Mouse (Mus musculus) myocyte (in vitro differentiated cells): ENCODE results near the gene Pdgfra. TPM values are rescaled to one million over a fixed set of nuclear protein-coding genes. Genes with fewer than 3 reads are reported as not detected.

Experiments
- H3K27me3 ChIP-seq: one replicate; pipeline ENCODE4 v1.6.1; 2011; ENCODE audit not compliant: control insufficient read depth, insufficient read depth, insufficient read length
- H3K36me3 ChIP-seq: one replicate; pipeline ENCODE4 v1.6.1; 2011; ENCODE audit not compliant: control insufficient read depth, insufficient read depth
- H3K4me2 ChIP-seq: one replicate; pipeline ENCODE4 v1.6.1; 2011; ENCODE audit warnings: low read depth, control low read depth
- H3K4me3 ChIP-seq: one replicate; pipeline ENCODE4 v1.5.1; 2011; ENCODE audit warnings: mild to moderate bottlenecking, control low read depth, moderate library complexity
- H3K79me2 ChIP-seq: one replicate; pipeline ENCODE4 v1.6.1; 2011; ENCODE audit not compliant: control insufficient read depth, insufficient read depth
- H3ac ChIP-seq: one replicate; pipeline ENCODE4 v1.6.1; 2011; ENCODE audit not compliant: control insufficient read depth, insufficient read length
- CEBPB ChIP-seq: IDR thresholded peaks from 2 replicates; pipeline ENCODE4 v1.6.1; 2011; ENCODE audit warnings: mild to moderate bottlenecking, moderate library complexity; ENCODE audit not compliant: poor library complexity, insufficient read depth, severe bottlenecking
- E2F4 ChIP-seq: IDR thresholded peaks from one replicate; pipeline ENCODE4 v1.6.1; 2011; ENCODE audit warnings: mild to moderate bottlenecking, control low read depth, moderate library complexity; ENCODE audit not compliant: insufficient read depth
- MAX ChIP-seq: IDR thresholded peaks from one replicate; pipeline ENCODE4 v1.6.1; 2011; ENCODE audit warnings: low read depth, mild to moderate bottlenecking, control low read depth
- MYOD1 ChIP-seq, 3 experiments: IDR thresholded peaks; one replicate each; pipeline ENCODE4 v1.6.1; 2011; ENCODE audit warnings: control low read depth in 2 of 3, low read depth in 2 of 3, mild to moderate bottlenecking in 2 of 3, moderate library complexity in 1 of 3; ENCODE audit not compliant: insufficient read length in 2 of 3, control insufficient read depth in 1 of 3
- MYOG ChIP-seq, 3 experiments: IDR thresholded peaks; one replicate each; pipeline ENCODE4 v1.6.1; 2011; ENCODE audit warnings: control low read depth in 2 of 3, low read depth in 2 of 3, mild to moderate bottlenecking in 2 of 3; ENCODE audit not compliant: insufficient read length in 2 of 3, control insufficient read depth in 1 of 3, insufficient read depth in 1 of 3
- POLR2A ChIP-seq: IDR thresholded peaks from one replicate; pipeline ENCODE4 v1.6.1; 2011; ENCODE audit warnings: low read depth, mild to moderate bottlenecking, control low read depth, moderate library complexity; ENCODE audit not compliant: insufficient read length
- POLR2AphosphoS2 ChIP-seq: IDR thresholded peaks from one replicate; pipeline ENCODE4 v1.6.1; 2011; ENCODE audit warnings: low read depth, control low read depth; ENCODE audit not compliant: insufficient read length
- REST ChIP-seq: IDR thresholded peaks from one replicate; pipeline ENCODE4 v1.6.1; 2011; ENCODE audit warnings: mild to moderate bottlenecking, control low read depth, moderate library complexity; ENCODE audit not compliant: insufficient read depth, insufficient read length
- SRF ChIP-seq: IDR thresholded peaks from one replicate; pipeline ENCODE4 v1.6.1; 2011; ENCODE audit warnings: low read depth; ENCODE audit not compliant: control insufficient read depth, insufficient read length
- TCF12 ChIP-seq: IDR thresholded peaks from one replicate; pipeline ENCODE4 v1.6.1; 2011; ENCODE audit warnings: mild to moderate bottlenecking, control low read depth; ENCODE audit not compliant: poor library complexity, insufficient read depth, severe bottlenecking
- TCF3 ChIP-seq: IDR thresholded peaks from one replicate; pipeline ENCODE4 v1.6.1; 2011; ENCODE audit warnings: low read depth, control low read depth; ENCODE audit not compliant: insufficient read length
- USF1 ChIP-seq: IDR thresholded peaks from one replicate; pipeline ENCODE4 v1.6.1; 2011; ENCODE audit warnings: low read depth, mild to moderate bottlenecking, control low read depth, moderate library complexity
- polyA plus RNA-seq: library from polyadenylated mRNA; unstranded; fragments of >200 nt; fragmentation: generic; extraction: Trizol; gene quantifications from one replicate; pipeline ENCODE4 v1.2.1, GENCODE M21; 2012; ENCODE audit warnings: missing spikeins

The Pdgfra gene
- polyA plus RNA-seq, 1 experiment = 1.1 TPM

GRCm38 (mm10) chr5:75157038-75157437, 4.9 kb downstream of the Pdgfra start:
- no peak overlapping the region for H3ac ChIP-seq
- H3K27me3 ChIP-seq = no peaks in the 10 kb centered on the region
- peak overlapping the region; percentile 99 for H3K4me2 ChIP-seq
- H3K79me2 ChIP-seq = no peaks in the 10 kb centered on the region
- H3K4me3 ChIP-seq = peak overlapping the region; percentile 41
- TF ChIP-seq MAX (no peak), POLR2AphosphoS2 (no peak), CEBPB (no peak), SRF (no peak), MYOD1 (IDR thresholded peaks at IDR 0.05; ENCODE audit: control insufficient read depth in 1 of 3, insufficient read length in 2 of 3, low read depth in 2 of 3) (no peak), USF1 (no peak), REST (no peak)
- H3K36me3 ChIP-seq = no peaks in the 10 kb centered on the region

GRCm38 (mm10) chr5:75160530-75161170, 8.6 kb downstream of the Pdgfra start:
- H3K79me2 ChIP-seq = no peaks in the 10 kb centered on the region
- no peaks in the 10 kb centered on the region for H3K27me3 ChIP-seq
- no peak overlapping the region for H3K4me2 ChIP-seq
- H3K36me3 ChIP-seq = no peaks in the 10 kb centered on the region
- no peak overlapping the region for H3ac ChIP-seq
- H3K4me3 ChIP-seq = no peak overlapping the region
- TF ChIP-seq MYOG (IDR thresholded peaks at IDR 0.05; ENCODE audit: control insufficient read depth in 1 of 3, insufficient read depth in 1 of 3, insufficient read length in 2 of 3, low read depth in 2 of 3) (no peak), POLR2A (no peak), USF1 (no peak), MAX (no peak), POLR2AphosphoS2 (no peak), REST (no peak), TCF12 (no peak), E2F4 (no peak), TCF3 (no peak), CEBPB (no peak), SRF (no peak), MYOD1 (IDR thresholded peaks at IDR 0.05; ENCODE audit: control insufficient read depth in 1 of 3, insufficient read length in 2 of 3, low read depth in 2 of 3) (no peak)

- Histone ChIP-seq H3K4me3 (no peak overlapping the region), H3K36me3 (no peaks in the 10 kb centered on the region), H3K27me3 (no peaks in the 10 kb centered on the region), H3K4me2 (no peak overlapping the region), H3K79me2 (no peaks in the 10 kb centered on the region), H3ac (no peak overlapping the region)
- TF ChIP-seq SRF (no peak), TCF12 (no peak), MYOG (IDR thresholded peaks at IDR 0.05; ENCODE audit: control insufficient read depth in 1 of 3, insufficient read depth in 1 of 3, insufficient read length in 2 of 3, low read depth in 2 of 3) (no peak), POLR2AphosphoS2 (no peak), E2F4 (no peak), USF1 (no peak), REST (no peak), MYOD1 (IDR thresholded peaks at IDR 0.05; ENCODE audit: control insufficient read depth in 1 of 3, insufficient read length in 2 of 3, low read depth in 2 of 3) (no peak), MAX (no peak), POLR2A (no peak), CEBPB (no peak), TCF3 (no peak)
Observed at GRCm38 (mm10) chr5:75161586-75161985, 9.5 kb downstream of the Pdgfra start.

- H3K4me3 ChIP-seq = no peak overlapping the region
- no peaks in the 10 kb centered on the region for H3K27me3 ChIP-seq
- no peaks in the 10 kb centered on the region for H3K36me3 ChIP-seq
- no peaks in the 10 kb centered on the region for H3K79me2 ChIP-seq
- TF ChIP-seq E2F4 = no peak
- TF ChIP-seq TCF12 = no peak
- TF ChIP-seq USF1 = no peak
- no peak for TF ChIP-seq MYOD1 (IDR thresholded peaks at IDR 0.05; ENCODE audit: control insufficient read depth in 1 of 3, insufficient read length in 2 of 3, low read depth in 2 of 3)
- no peak for TF ChIP-seq REST
- no peak for TF ChIP-seq MYOG (IDR thresholded peaks at IDR 0.05; ENCODE audit: control insufficient read depth in 1 of 3, insufficient read depth in 1 of 3, insufficient read length in 2 of 3, low read depth in 2 of 3)
- TF ChIP-seq TCF3 = no peak
- no peak for TF ChIP-seq POLR2A
- no peak for TF ChIP-seq POLR2AphosphoS2
- no peak for TF ChIP-seq CEBPB
- no peak for TF ChIP-seq SRF
- no peak for TF ChIP-seq MAX
- no peak overlapping the region for H3K4me2 ChIP-seq
- no peak overlapping the region for H3ac ChIP-seq
Observed at GRCm38 (mm10) chr5:75163289-75163951, 11.3 kb downstream of the Pdgfra start.

- Histone ChIP-seq H3K27me3 (no peaks in the 10 kb centered on the region), H3ac (no peak overlapping the region), H3K79me2 (no peaks in the 10 kb centered on the region), H3K36me3 (no peaks in the 10 kb centered on the region), H3K4me3 (no peak overlapping the region), H3K4me2 (no peak overlapping the region)
- TF ChIP-seq MYOD1 (IDR thresholded peaks at IDR 0.05; ENCODE audit: control insufficient read depth in 1 of 3, insufficient read length in 2 of 3, low read depth in 2 of 3) (no peak), POLR2A (no peak), TCF3 (no peak), MYOG (IDR thresholded peaks at IDR 0.05; ENCODE audit: control insufficient read depth in 1 of 3, insufficient read depth in 1 of 3, insufficient read length in 2 of 3, low read depth in 2 of 3) (no peak), CEBPB (no peak), USF1 (no peak), POLR2AphosphoS2 (no peak)
Observed at GRCm38 (mm10) chr5:75164688-75165087, 12.6 kb downstream of the Pdgfra start.
